Mouse (Mus musculus) limb, embryonic 13.5 days (tissue): ENCODE measurements around the gene Pdzd2. TPM values are rescaled to one million over a fixed set of nuclear protein-coding genes. Genes with fewer than 3 reads are reported as not detected.

Source experiments
- ATAC-seq: fragments of 200-750 bp; cut with Nextera tagmentation; 2 replicates; pipeline ENCODE4 v1.8.0; 2017; ENCODE audit warnings: low read depth, moderate number of reproducible peaks, moderate TSS enrichment; ENCODE audit not compliant: low FRiP score
- H3K27ac ChIP-seq: fragments of 300-500 bp; sonication (generic); 2 replicates; pipeline ENCODE4 v1.5.1; 2015; ENCODE audit warnings: inconsistent platforms, mild to moderate bottlenecking, moderate library complexity
- H3K27me3 ChIP-seq: fragments of 300-500 bp; sonication (generic); 2 replicates; pipeline ENCODE4 v1.6.1; 2015; ENCODE audit warnings: mild to moderate bottlenecking, inconsistent platforms
- H3K36me3 ChIP-seq: fragments of 300-500 bp; sonication (generic); 2 replicates; pipeline ENCODE4 v1.6.1; 2015; ENCODE audit warnings: inconsistent platforms, mild to moderate bottlenecking, moderate library complexity
- H3K4me1 ChIP-seq: fragments of 300-500 bp; sonication (generic); 2 replicates; pipeline ENCODE4 v1.6.1; 2015; ENCODE audit warnings: inconsistent platforms
- H3K4me2 ChIP-seq: fragments of 300-500 bp; sonication (generic); replicated peaks from 2 replicates; pipeline ENCODE4 v1.6.1; 2015; ENCODE audit warnings: inconsistent platforms, mild to moderate bottlenecking, moderate library complexity
- H3K4me3 ChIP-seq: fragments of 300-500 bp; sonication (generic); 2 replicates; pipeline ENCODE4 v1.5.1; 2015; ENCODE audit warnings: moderate library complexity, mild to moderate bottlenecking, inconsistent platforms
- H3K9ac ChIP-seq: fragments of 300-500 bp; sonication (generic); 2 replicates; pipeline ENCODE4 v1.6.1; 2015; ENCODE audit warnings: mild to moderate bottlenecking, inconsistent platforms
- H3K9me3 ChIP-seq: fragments of 300-500 bp; sonication (generic); 2 replicates; pipeline ENCODE4 v1.6.1; 2016; ENCODE audit warnings: inconsistent platforms
- WGBS: fragments of 180-500 bp; shearing (Covaris S2); methylation state at CpG from one replicate; pipeline ENCODE4 v1.1.7; 2015; 5-methylcytosine and 5-hydroxymethylcytosine counted together
- polyA plus RNA-seq: library from polyadenylated mRNA; unstranded; fragments of >200 nt; fragmentation: Nextera tagmentation; extraction: Ambion mirVana; gene quantifications from 2 replicates; pipeline ENCODE4 v1.2.1, GENCODE M21; 2015

Pdzd2 gene
- polyA plus RNA-seq, 1 experiment from 2014 or later = 28.6 TPM

GRCm38 (mm10) chr15:12557663-12558436 is 181.9 kb downstream of the Pdzd2 start:
- ATAC-seq = no peak
- Histone ChIP-seq H3K4me1 (peaks cover 12% of the 10 kb centered on the region), H3K36me3 (no peaks in the 10 kb centered on the region), H3K9ac (no peak overlapping the region), H3K9me3 (no peaks in the 10 kb centered on the region), H3K27ac (no peak overlapping the region), H3K4me3 (no peak overlapping the region), H3K27me3 (no peaks in the 10 kb centered on the region), H3K4me2 (no peak overlapping the region)
- WGBS = 76% methylated on average over 11 of the region's 11 CpGs

- no peak for ATAC-seq
- H3K9me3 ChIP-seq = no peaks in the 10 kb centered on the region
These were observed 186.5 kb downstream of the Pdzd2 start for GRCm38 (mm10) chr15:12553211-12553610.

GRCm38 (mm10) chr15:12550919-12551318 is 188.8 kb downstream of the Pdzd2 start:
- no peak overlapping the region for H3K27ac ChIP-seq
- 8% methylated on average over 3 of the region's 3 CpGs for WGBS
- ATAC-seq = no peak

More at GRCm38 (mm10) chr15:12553211-12553610, 186.5 kb downstream of the Pdzd2 start:
- no peak overlapping the region for H3K9ac ChIP-seq
- 58% methylated on average over 3 of the region's 3 CpGs for WGBS
- no peak overlapping the region for H3K27ac ChIP-seq
- peaks cover 24% of the 10 kb centered on the region for H3K4me1 ChIP-seq
- no peaks in the 10 kb centered on the region for H3K27me3 ChIP-seq
- H3K36me3 ChIP-seq = no peaks in the 10 kb centered on the region
- H3K4me2 ChIP-seq = no peak overlapping the region
- no peak overlapping the region for H3K4me3 ChIP-seq

GRCm38 (mm10) chr15:12550376-12550775 is 189.3 kb downstream of the Pdzd2 start:
- Histone ChIP-seq H3K9me3 (no peaks in the 10 kb centered on the region), H3K27ac (peak overlapping the region; percentile 61; the same call in 1 of the 2 replicates), H3K4me2 (peak overlapping the region; percentile 99), H3K27me3 (no peaks in the 10 kb centered on the region), H3K9ac (no peak overlapping the region), H3K4me1 (peaks cover 48% of the 10 kb centered on the region), H3K36me3 (no peaks in the 10 kb centered on the region), H3K4me3 (peak overlapping the region; percentile 61; the same call in 1 of the 2 replicates)
- 27% methylated on average over 9 of the region's 9 CpGs for WGBS
- ATAC-seq = no peak

More at GRCm38 (mm10) chr15:12550919-12551318, 188.8 kb downstream of the Pdzd2 start:
- Histone ChIP-seq H3K4me3 (no peak overlapping the region), H3K36me3 (no peaks in the 10 kb centered on the region), H3K9ac (no peak overlapping the region), H3K9me3 (no peaks in the 10 kb centered on the region), H3K4me2 (peak overlapping the region; percentile 99), H3K27me3 (no peaks in the 10 kb centered on the region), H3K4me1 (peaks cover 43% of the 10 kb centered on the region)

GRCm38 (mm10) chr15:12549919-12550305 is 189.8 kb downstream of the Pdzd2 start:
- H3K4me2 ChIP-seq = peak overlapping the region; percentile 99
- ATAC-seq = peak; percentile 66; the same call in 1 of the 2 replicates
- H3K36me3 ChIP-seq = no peaks in the 10 kb centered on the region
- peak overlapping the region; percentile 61; the same call in 1 of the 2 replicates for H3K27ac ChIP-seq
- under 1% methylated on average over 13 of the region's 13 CpGs for WGBS
- H3K4me1 ChIP-seq = peaks cover 53% of the 10 kb centered on the region
- H3K27me3 ChIP-seq = no peaks in the 10 kb centered on the region
- peak overlapping the region; percentile 76 for H3K9ac ChIP-seq
- peak overlapping the region; percentile 61 for H3K4me3 ChIP-seq
- no peaks in the 10 kb centered on the region for H3K9me3 ChIP-seq

- H3K27me3 ChIP-seq = no peaks in the 10 kb centered on the region
- peak overlapping the region; percentile 99 for H3K4me2 ChIP-seq
- peak; percentile 57 for ATAC-seq
- peaks cover 58% of the 10 kb centered on the region for H3K4me1 ChIP-seq
- H3K27ac ChIP-seq = peak overlapping the region; percentile 61; the same call in 1 of the 2 replicates
- H3K9me3 ChIP-seq = no peaks in the 10 kb centered on the region
- WGBS = under 1% methylated on average over 28 of the region's 28 CpGs
- no peaks in the 10 kb centered on the region for H3K36me3 ChIP-seq
- H3K9ac ChIP-seq = peak overlapping the region; percentile 76
- peak overlapping the region; percentile 61 for H3K4me3 ChIP-seq
These were observed 190.3 kb downstream of the Pdzd2 start for GRCm38 (mm10) chr15:12549271-12549918.

GRCm38 (mm10) chr15:12548696-12549095 is 191.0 kb downstream of the Pdzd2 start:
- Histone ChIP-seq H3K27me3 (no peaks in the 10 kb centered on the region), H3K9ac (0 out of 2 replicates have a peak overlapping the region, but pooled peaks have one; percentile 14), H3K4me1 (peaks cover 65% of the 10 kb centered on the region), H3K27ac (0 out of 2 replicates have a peak overlapping the region, but pooled peaks have one; percentile 61), H3K36me3 (no peaks in the 10 kb centered on the region), H3K9me3 (no peaks in the 10 kb centered on the region), H3K4me3 (peak overlapping the region; percentile 61), H3K4me2 (peak overlapping the region; percentile 99)
- no peak for ATAC-seq
- 39% methylated on average over 4 of the region's 4 CpGs for WGBS

- no peaks in the 10 kb centered on the region for H3K36me3 ChIP-seq
- no peak for ATAC-seq
- H3K9me3 ChIP-seq = no peaks in the 10 kb centered on the region
- no peaks in the 10 kb centered on the region for H3K27me3 ChIP-seq
- H3K27ac ChIP-seq = no peak overlapping the region
- 52% methylated on average over 5 of the region's 5 CpGs for WGBS
- 0 out of 2 replicates have a peak overlapping the region, but pooled peaks have one; percentile 1 for H3K4me3 ChIP-seq
- H3K9ac ChIP-seq = no peak overlapping the region
- H3K4me1 ChIP-seq = peaks cover 70% of the 10 kb centered on the region
- H3K4me2 ChIP-seq = peak overlapping the region; percentile 38
These were observed 191.9 kb downstream of the Pdzd2 start for GRCm38 (mm10) chr15:12547640-12548405.

GRCm38 (mm10) chr15:12546781-12547180 is 192.9 kb downstream of the Pdzd2 start:
- no peak for ATAC-seq
- H3K36me3 ChIP-seq = no peaks in the 10 kb centered on the region
- H3K27ac ChIP-seq = no peak overlapping the region
- H3K4me2 ChIP-seq = peak overlapping the region; percentile 38
- H3K4me3 ChIP-seq = no peak overlapping the region
- no peaks in the 10 kb centered on the region for H3K9me3 ChIP-seq
- 87% methylated on average over 6 of the region's 6 CpGs for WGBS
- no peaks in the 10 kb centered on the region for H3K27me3 ChIP-seq
- H3K9ac ChIP-seq = no peak overlapping the region
- peaks cover 78% of the 10 kb centered on the region for H3K4me1 ChIP-seq

GRCm38 (mm10) chr15:12545671-12546070 is 194.1 kb downstream of the Pdzd2 start:
- peaks cover 80% of the 10 kb centered on the region for H3K4me1 ChIP-seq
- 58% methylated on average over 6 of the region's 6 CpGs for WGBS
- ATAC-seq = no peak
- H3K36me3 ChIP-seq = no peaks in the 10 kb centered on the region
- H3K9ac ChIP-seq = no peak overlapping the region
- no peak overlapping the region for H3K4me3 ChIP-seq
- H3K27ac ChIP-seq = no peak overlapping the region
- no peaks in the 10 kb centered on the region for H3K9me3 ChIP-seq
- H3K27me3 ChIP-seq = no peaks in the 10 kb centered on the region
- 0 out of 2 replicates have a peak overlapping the region, but pooled peaks have one; percentile 3 for H3K4me2 ChIP-seq

- no peak; the same call in 1 of the 2 replicates for ATAC-seq
- H3K4me2 ChIP-seq = peak overlapping the region; percentile 27; the same call in 1 of the 2 replicates
- no peaks in the 10 kb centered on the region for H3K36me3 ChIP-seq
- H3K4me3 ChIP-seq = no peak overlapping the region
- H3K4me1 ChIP-seq = peaks cover 79% of the 10 kb centered on the region
- H3K9me3 ChIP-seq = no peaks in the 10 kb centered on the region
- no peak overlapping the region for H3K9ac ChIP-seq
- H3K27ac ChIP-seq = no peak overlapping the region
- 21% methylated on average over 3 of the region's 3 CpGs for WGBS
- H3K27me3 ChIP-seq = no peaks in the 10 kb centered on the region
These were observed 194.5 kb downstream of the Pdzd2 start for GRCm38 (mm10) chr15:12545220-12545619.
